Mouse (Mus musculus) fibroblast of lung, adult 2 months (primary cell): ENCODE results near the gene Bach1.

Source experiments
- DNase-seq: peaks from one replicate; pipeline ENCODE4 v3.0.0-alpha.2; 2011; ENCODE audit warnings: low read depth

The Bach1 gene

GRCm38 (mm10) chr16:87712986-87713693, 14.4 kb downstream of the Bach1 start:
- no peak for DNase-seq

- DNase-seq: no peak
Measured at GRCm38 (mm10) chr16:87714550-87714949, 15.8 kb downstream of the Bach1 start.

- DNase-seq: no peak
Measured at GRCm38 (mm10) chr16:87715221-87715620, 16.5 kb downstream of the Bach1 start.

DNA sequence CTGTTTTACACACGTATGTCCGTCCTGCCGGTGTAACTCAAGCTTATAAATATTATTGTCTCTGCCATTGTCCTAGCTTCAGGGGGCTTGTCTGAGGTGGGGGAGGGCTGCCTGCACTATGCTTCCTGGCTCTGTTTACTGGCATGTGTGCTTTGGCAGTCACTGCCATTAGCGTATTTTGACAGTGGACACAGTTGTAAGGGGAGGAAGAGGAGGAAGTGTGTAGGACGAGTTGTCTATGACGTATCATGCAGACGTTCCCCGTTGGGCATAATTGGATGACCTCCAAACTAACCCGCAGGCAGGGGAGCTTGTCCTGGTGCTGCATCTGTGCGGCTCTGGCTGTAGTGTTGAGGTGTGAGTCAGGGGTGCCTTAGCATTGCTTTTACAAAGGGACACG, 17.5 kb downstream of the Bach1 start:
- no peak for DNase-seq

GRCm38 (mm10) chr16:87717046-87717660, 18.4 kb downstream of the Bach1 start:
- no peak for DNase-seq

DNA sequence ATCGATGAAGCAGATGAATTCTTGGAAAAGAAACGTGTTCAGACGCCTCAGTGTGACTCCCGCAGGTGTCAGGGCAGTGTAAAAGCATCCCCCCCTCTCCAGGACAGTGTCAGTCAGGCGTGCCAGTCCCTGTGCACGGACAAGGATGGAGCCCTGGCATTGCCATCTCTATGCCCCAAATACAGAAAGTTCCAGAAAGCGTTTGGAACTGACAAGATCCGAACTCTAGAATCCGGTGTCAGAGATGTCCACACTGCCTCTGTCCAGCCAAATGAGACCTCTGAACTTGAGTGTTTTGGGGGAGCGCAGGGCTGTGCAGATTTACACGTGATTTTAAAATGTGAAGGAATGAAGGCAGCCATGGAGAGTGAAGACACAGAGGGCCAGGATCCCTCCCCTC, 20.3 kb downstream of the Bach1 start:
- no peak for DNase-seq

DNA sequence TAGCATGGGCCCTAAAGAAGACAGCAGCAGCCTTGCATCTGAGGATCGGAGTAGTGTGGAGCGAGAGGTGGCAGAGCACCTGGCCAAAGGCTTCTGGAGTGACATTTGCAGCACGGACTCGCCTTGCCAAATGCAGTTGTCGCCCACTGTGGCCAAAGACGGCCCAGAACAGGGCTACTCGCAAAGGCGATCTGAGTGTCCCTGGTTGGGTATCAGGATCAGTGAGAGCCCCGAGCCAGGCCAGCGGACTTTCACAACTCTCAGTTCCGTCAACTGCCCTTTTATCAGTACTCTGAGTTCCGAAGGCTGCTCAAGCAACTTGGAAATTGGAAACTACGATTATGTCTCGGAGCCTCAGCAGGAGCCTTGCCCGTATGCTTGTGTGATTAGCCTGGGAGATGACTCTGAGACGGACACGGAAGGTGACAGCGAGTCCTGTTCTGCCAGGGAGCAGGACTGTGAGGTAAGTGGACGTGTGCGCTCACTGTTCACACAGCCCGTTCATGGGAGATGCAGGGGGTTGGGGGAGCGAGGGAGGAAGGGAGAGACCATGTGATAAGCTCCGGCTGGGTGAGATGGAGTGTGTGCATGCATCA, 21.0 kb downstream of the Bach1 start:
- no peak for DNase-seq

- no peak for DNase-seq
Measured at GRCm38 (mm10) chr16:87720851-87721409, 22.2 kb downstream of the Bach1 start.

DNA sequence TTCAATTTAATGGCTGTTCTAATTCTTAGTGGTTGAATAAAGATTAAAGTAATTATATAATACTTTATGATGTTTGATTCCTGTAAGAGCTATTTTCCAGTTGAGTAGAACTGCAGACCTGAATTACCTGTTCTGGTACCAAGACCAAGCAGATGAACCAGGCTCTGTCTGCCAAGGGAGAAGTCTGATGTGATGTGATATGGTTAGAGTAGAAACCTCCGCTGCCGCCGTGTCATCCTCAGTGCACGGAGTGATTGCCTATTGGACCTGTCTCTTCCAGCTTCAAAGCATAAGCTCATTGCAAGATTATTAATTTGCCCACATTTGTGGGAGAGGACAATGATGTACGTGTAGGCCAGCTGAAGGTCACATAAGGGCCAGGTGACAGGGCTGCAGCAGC, 24.1 kb downstream of the Bach1 start:
- no peak for DNase-seq

DNA sequence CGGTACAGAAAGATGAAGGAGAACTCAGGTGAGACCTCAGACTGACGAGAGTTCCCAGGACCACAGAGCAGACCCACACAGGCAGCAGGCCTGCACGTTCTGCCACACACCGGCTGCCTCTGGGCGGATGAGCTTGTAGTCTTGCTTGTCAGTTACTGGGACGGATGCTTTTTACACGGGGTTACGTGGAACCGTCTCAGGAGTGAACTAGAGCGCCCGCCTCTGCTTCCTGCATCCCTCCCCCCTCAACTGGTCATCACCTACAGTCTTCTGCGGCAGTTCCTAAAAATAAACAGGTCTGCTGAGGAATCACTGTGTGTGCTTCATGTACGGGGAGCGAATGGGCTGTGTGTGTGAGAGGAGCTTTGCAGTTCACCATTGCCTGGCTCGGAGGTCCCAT, 24.7 kb downstream of the Bach1 start:
- DNase-seq: no peak

DNA sequence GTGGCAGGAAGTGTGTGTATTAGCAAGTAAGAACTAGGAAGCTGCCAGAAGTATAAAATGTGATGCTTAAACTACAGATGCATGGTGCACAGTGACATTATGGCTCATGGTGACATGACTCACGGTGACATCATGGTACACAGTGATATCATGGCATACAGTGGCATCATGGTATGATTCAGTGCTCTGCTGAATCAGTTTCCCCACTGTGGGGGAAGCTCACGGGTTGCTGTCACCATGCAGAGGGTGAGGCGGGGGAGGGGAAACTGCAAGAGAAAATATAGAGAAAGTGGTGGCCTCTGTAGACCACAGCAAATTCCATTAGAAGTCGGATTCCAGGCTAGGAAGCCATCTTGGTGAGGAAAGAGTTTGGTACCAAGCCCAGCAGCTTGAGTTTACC, 26.1 kb downstream of the Bach1 start:
- DNase-seq: no peak

GRCm38 (mm10) chr16:87725241-87725640, 26.5 kb downstream of the Bach1 start:
- no peak for DNase-seq

GRCm38 (mm10) chr16:87725963-87726362, 27.2 kb downstream of the Bach1 start:
- DNase-seq: no peak

- DNase-seq: no peak
Measured at GRCm38 (mm10) chr16:87726369-87726768, 27.6 kb downstream of the Bach1 start.

DNA sequence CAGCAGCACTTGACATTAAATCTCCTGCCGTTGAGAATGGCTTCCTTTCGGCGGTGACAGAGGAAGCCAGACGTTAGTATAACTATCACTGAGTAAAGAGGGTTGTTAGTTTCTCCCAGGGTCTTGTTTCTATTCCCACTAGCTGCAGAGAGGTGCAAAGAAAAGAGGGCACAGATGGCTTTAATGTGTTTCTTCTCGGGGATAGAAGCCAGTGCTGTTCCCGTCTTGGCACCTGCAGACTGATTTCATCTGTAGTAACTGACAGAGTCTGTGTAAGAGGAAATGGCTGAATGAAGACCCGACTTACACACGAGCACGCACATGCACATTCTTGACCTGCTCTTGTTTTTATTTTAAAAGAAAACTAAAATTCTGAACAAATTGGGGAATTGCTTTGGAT, 28.5 kb downstream of the Bach1 start:
- no peak for DNase-seq

- DNase-seq: no peak
Measured at GRCm38 (mm10) chr16:87727918-87728317, 29.2 kb downstream of the Bach1 start.

DNA sequence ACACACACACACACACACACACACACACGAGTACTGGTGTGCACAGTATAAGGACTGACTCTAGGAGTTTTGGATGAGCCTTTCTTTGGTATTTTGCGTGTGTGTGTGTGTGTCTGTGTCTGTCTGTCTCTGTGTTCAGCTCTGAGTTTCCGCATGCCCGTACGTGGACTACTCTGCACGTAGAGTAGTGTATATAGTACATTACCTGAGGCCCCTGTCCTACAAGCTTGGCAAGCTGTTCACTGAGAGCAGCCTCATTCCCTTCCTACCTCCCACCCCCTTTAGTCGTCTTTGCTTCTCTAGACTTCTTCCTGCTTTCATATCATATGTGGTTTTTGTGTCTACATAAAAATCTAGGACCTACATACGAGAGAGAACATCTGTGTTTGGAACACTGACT, 30.0 kb downstream of the Bach1 start:
- DNase-seq: no peak

DNA sequence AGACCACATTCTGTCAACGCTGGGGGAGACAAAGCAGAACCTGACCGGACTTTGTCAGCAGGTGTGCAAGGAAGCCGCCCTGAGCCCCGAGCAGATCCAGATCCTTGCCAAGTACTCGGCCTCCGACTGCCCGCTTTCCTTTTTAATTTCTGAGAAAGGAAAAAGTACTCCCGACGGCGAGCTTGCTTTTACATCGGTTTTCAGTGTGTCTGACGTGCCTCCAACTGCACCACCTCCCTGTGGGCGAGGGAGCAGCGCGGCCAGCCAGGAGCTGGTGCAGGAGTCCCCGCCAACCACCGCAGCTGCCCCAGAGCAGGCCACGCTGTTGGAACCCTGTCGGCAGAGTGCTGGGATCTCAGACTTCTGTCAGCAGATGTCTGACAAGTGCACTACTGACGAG, 30.7 kb downstream of the Bach1 start:
- DNase-seq: no peak

- no peak for DNase-seq
Measured at GRCm38 (mm10) chr16:87734868-87735381, 36.2 kb downstream of the Bach1 start.

GRCm38 (mm10) chr16:87736106-87736505, 37.4 kb downstream of the Bach1 start:
- no peak for DNase-seq

DNA sequence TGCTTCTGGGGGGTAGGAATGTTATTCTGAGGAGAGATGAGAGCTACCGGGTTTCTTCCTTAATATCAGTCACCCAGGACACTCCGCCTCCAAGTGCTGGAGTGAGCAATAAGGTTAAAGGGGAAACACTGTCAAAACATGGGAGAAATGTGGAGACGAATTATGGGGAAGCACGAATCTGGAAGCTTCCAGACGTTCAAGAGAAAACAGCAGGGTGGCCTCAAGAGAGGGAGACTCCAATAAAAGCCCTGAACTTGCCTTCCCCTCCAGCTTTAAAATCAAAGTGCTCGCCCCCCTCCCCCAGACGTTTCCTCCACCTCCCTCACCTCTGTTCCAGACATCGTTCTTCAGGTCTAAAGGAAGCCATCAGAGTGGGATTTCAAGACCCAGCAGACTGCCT, 38.6 kb downstream of the Bach1 start:
- DNase-seq: no peak

DNA sequence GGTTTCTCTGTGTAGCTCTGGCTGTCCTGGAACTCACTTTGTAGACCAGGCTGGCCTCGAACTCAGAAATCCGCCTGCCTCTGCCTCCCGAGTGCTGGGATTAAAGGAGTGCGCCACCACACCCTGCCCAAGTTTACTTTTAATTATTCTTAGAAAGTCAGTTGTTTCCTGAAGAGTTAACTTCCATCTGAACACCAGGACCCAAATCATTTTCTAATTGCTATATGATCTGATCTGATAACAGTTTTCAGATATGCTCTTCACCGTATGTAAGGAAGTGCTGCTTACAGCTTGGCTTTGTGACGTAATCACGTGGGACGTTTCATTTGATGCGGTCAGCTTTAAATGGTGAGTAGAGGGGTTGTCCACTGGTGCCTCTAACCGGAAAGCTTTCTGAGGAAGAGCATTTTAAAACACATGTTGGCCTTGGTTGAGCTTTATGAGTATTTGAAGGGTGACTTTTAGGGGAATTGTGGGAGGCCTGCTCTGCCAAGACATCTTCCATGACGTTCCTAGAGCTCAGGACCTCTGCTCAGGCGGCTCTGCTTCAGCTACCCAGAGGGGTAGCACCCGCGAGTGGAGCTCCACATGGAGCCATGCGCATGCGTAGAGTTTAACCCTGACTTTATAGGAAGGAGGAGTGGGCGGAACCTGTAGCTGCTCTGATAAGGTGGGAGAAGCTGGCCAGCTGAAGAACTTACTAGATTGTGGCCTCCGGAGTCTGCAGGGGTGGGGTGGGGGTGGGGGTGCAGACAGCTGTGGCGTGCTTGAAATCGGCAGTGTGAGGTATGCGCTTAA, 39.3 kb downstream of the Bach1 start:
- DNase-seq: no peak
